Mouse (Mus musculus) left cerebral cortex, adult 11 months (tissue): ENCODE results near the gene Olfr761.
"Not testable (repeated sequence)": the region's sequence is repeated elsewhere in the genome, so short reads cannot be mapped to it uniquely, and the experiment has no call there.

Experiments used
- DNase-seq: peaks from one replicate; pipeline ENCODE4 v3.0.0; 2022; ENCODE audit warnings: low spot score

The Olfr761 gene

GRCm38 (mm10) chr17:37952979-37953378 is at the start of gene Olfr761:
TSS of gene Olfr761 (minus strand) at chr17:37953079.
- DNase-seq: no peak

DNA sequence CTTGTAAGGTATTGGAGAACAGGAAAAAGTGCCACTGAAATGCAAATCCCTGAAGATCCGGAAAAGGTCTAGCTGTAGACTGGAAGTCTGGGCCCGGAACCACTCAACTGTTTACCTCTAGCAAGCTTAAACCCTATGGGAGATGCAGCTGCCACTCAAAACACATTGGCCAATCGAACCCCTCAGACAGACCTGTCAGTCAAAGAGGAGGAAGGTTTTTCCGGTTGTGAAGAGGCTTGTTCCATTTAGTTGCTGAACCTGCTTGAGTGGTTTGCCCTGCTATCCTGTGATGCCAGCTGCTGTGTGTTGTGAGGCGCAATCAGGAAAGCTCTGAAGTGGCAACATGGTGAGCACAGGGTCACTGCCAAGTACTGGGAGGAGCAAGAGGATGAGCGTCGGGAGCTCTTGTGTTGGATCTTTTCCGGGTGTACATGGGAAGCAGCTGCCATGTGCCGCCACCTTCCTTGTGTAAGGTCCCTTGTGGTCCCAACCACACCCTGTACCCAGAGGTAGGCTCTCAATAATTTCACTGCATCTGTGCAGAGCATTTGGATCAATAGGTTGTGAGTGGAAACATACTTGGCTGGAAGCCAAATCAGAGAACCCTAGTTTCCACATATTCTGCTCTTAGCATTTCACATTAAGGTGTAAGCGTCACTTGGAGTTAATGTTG is 42.9 kb upstream of the Olfr761 start:
- no peak for DNase-seq

- no peak for DNase-seq
Measured at GRCm38 (mm10) chr17:37990453-37990961, 37.6 kb upstream of the Olfr761 start.

DNA sequence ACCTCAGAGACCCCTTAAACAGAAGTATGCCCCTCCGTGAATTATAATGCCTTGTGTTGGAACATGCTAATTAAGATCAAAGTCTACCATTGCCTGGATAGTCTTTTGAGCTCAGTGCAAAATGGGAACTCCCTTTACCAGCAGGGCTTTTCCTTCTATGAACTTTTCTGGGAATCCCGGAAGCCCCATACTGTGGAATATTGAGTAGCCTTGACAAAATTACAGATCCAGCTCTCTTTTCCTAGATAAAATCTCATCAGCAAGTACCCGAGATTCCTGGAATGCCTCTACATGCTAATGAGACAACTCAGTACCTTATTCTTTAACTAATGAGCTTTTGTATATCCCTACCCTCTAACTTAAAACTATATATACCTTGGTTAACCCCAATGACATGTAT is 20.7 kb upstream of the Olfr761 start:
- DNase-seq: no peak

DNA sequence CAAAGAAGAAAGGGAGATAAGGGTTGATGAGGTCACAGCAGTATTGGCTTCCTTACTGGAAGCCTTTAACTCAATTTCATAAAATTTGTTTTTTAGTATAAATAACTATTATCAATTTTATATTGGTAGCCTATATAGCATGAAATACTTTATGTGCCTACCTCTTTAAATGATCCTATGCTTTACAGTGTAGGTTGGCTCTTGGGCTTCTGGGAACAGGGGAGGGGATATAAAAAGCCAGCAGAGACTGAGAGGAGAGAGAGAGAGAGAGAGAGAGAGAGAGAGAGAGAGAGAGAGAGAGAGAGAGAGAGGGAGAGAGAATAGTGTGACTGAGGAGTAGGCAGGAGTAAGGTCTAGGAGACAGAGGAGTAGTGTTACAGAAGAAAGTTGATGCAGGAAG is 32.6 kb downstream of the Olfr761 start, which contains the start of gene Olfr128:
Gene Olfr128, plus strand, starts transcription at position 301 of the 400 bp plus-strand sequence.
- DNase-seq: no peak

DNA sequence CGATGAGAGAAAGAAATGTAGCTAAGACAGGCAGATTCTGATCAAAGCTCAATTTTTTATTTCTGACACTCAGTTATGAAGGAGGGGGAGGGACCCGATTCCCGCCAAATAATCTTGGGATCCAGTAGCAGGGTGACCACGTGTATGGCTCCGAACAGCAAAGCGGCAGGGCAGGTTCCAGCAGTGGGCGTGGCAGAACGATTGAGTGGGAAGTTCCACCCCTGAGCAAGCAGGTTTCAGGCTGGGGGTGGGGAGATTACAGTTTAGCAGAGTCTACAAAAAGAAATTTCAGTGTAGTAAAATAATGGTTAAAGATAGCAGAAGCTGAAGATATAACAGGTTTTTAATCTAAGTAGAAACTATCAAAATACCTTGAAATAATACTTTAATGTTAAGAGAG is 46.1 kb downstream of the Olfr761 start:
- DNase-seq: not testable (repeated sequence)
